Mouse (Mus musculus): ENCODE results near the gene Zc3h8. TPM values are rescaled to one million over a fixed set of nuclear protein-coding genes. Genes with fewer than 3 reads are reported as not detected.
A peak's percentile ranks its signal among the peaks of the same experiment; 100 is the strongest.

The Zc3h8 gene
- total and polyA plus RNA-seq, 3 experiments: 5.8 to 6.5 TPM; not detected in 1

GRCm38 (mm10) chr2:128966641-128967580 lies 23.0 kb upstream of the Zc3h8 start, which contains the start of gene Zc3h6:
Gene Zc3h6, plus strand, starts transcription at chr2:128967402.
- peaks cover 9% of the 10 kb centered on the region in 2 experiments for H3K4me1 ChIP-seq (ENCODE audit: control insufficient read depth in 1 of 2, insufficient read depth in 2 of 2, low read length in 2 of 2)
- DNase-seq (ENCODE audit: low read depth, low spot score): peak; percentile 98
- peaks cover 10% of the 10 kb centered on the region for H3K79me2 ChIP-seq (ENCODE audit: control insufficient read depth, insufficient read depth, low read length, poor library complexity)
- peak within 1 kb of the TSS; percentile 99 for H3K9ac ChIP-seq (ENCODE audit: control insufficient read depth, low read depth, low read length, poor library complexity, severe bottlenecking)
- H3K9me3 ChIP-seq (replicated peaks; ENCODE audit: insufficient read depth, low read length): no peaks in the 10 kb centered on the region
- peak within 1 kb of the TSS; percentile 95 for H3K27ac ChIP-seq (ENCODE audit: control insufficient read depth, low read depth, low read length)
- H3K36me3 ChIP-seq (ENCODE audit: control insufficient read depth in 1 of 2, insufficient read depth in 2 of 2, low read length in 2 of 2): peaks cover 0 to 27% of the 10 kb centered on the region in 2 experiments; a peak in 2 of 4 replicates
- no peaks in the 10 kb centered on the region for H3K27me3 ChIP-seq (ENCODE audit: control insufficient read depth in 1 of 2, insufficient read depth in 2 of 2, low read length in 2 of 2)
- peak within 1 kb of the TSS; percentile 76 to 91 for H3K4me3 ChIP-seq (ENCODE audit: control insufficient read depth in 1 of 2, insufficient read depth in 1 of 2, low read depth in 2 of 2, low read length in 2 of 2)
- TF ChIP-seq MYB (IDR thresholded peaks at IDR 0.05; ENCODE audit: low read depth, low read length) (no peak), NELFE (IDR thresholded peaks at IDR 0.05; ENCODE audit: low read depth, low read length) (peak; percentile 63), GABPA (IDR thresholded peaks at IDR 0.05; ENCODE audit: low read depth, low read length) (no peak), MEF2A (IDR thresholded peaks at IDR 0.05; ENCODE audit: extremely low read depth, insufficient replicate concordance, low read depth, low read length, poor library complexity, severe bottlenecking) (no peak), RAD21 (IDR thresholded peaks at IDR 0.05; ENCODE audit: low read depth, low read length) (no peak), MAZ (IDR thresholded peaks at IDR 0.05; ENCODE audit: low read depth, low read length) (peak; percentile 22; the same call in 1 of the 2 replicates), E2F4 (IDR thresholded peaks at IDR 0.05; ENCODE audit: borderline replicate concordance, low read depth, low read length) (peak; percentile 11; the same call in 1 of the 2 replicates), MXI1 (IDR thresholded peaks at IDR 0.05; ENCODE audit: low read depth, low read length) (peak; percentile 55; the same call in 1 of the 2 replicates), POLR2AphosphoS2 (IDR thresholded peaks at IDR 0.05; ENCODE audit: low read length) (peak; percentile 69; the same call in 1 of the 2 replicates), CHD1 (IDR thresholded peaks at IDR 0.05; ENCODE audit: low read depth, low read length) (peak; percentile 3; the same call in 1 of the 2 replicates), RCOR1 (IDR thresholded peaks at IDR 0.05; ENCODE audit: low read depth, low read length) (no peak; the same call in 1 of the 2 replicates), MAFK (IDR thresholded peaks at IDR 0.05; ENCODE audit: borderline replicate concordance, low read depth, low read length) (no peak), ZKSCAN1 (IDR thresholded peaks at IDR 0.05; ENCODE audit: low read depth, low read length) (no peak), CTCF (IDR thresholded peaks at IDR 0.05 in 2 of 3, conservative IDR thresholded peaks at IDR 0.05 in 1 of 3; ENCODE audit: control insufficient read depth in 1 of 3, insufficient read depth in 1 of 3, low read depth in 2 of 3, low read length in 3 of 3, poor library complexity in 1 of 3, severe bottlenecking in 1 of 3) (no peak), ZC3H11A (IDR thresholded peaks at IDR 0.05; ENCODE audit: low read depth, low read length) (peak; percentile 48; the same call in 1 of the 2 replicates), USF2 (IDR thresholded peaks at IDR 0.05; ENCODE audit: borderline replicate concordance in 1 of 2, insufficient read depth in 1 of 2, low read depth in 1 of 2, low read length in 2 of 2) (no peak), MAX (IDR thresholded peaks at IDR 0.05; ENCODE audit: low read length) (peak; percentile 42; the same call in 1 of the 2 replicates), NRF1 (IDR thresholded peaks at IDR 0.05; ENCODE audit: insufficient read depth, low read depth, low read length, poor library complexity, severe bottlenecking) (0 out of 2 replicates have a peak, but pooled peaks have one; percentile 20), ZNF384 (IDR thresholded peaks at IDR 0.05; ENCODE audit: low read depth, low read length) (no peak), ZMIZ1 (IDR thresholded peaks at IDR 0.05; ENCODE audit: low read depth, low read length) (no peak), EP300 (IDR thresholded peaks at IDR 0.05; ENCODE audit: low read depth in 1 of 2, low read length in 2 of 2) (no peak; a peak in 1 of 4 replicates), POLR2A (IDR thresholded peaks at IDR 0.05; ENCODE audit: control insufficient read depth in 1 of 2, insufficient read depth in 1 of 2, low read depth in 1 of 2, low read length in 2 of 2, poor library complexity in 1 of 2) (peak in 1 of 2 experiments; percentile 88), TCF12 (IDR thresholded peaks at IDR 0.05; ENCODE audit: low read depth, low read length) (peak; percentile 74), USF1 (IDR thresholded peaks at IDR 0.05; ENCODE audit: low read depth, low read length) (no peak), HCFC1 (IDR thresholded peaks at IDR 0.05; ENCODE audit: low read depth, low read length) (peak; percentile 78), ETS1 (IDR thresholded peaks at IDR 0.05; ENCODE audit: low read depth, low read length) (peak; percentile 6), ELF1 (IDR thresholded peaks at IDR 0.05; ENCODE audit: low read depth, low read length) (no peak), GATA1 (IDR thresholded peaks at IDR 0.05; ENCODE audit: low read depth, low read length) (peak; percentile 73), BHLHE40 (IDR thresholded peaks at IDR 0.05; ENCODE audit: borderline replicate concordance, low read depth, low read length) (no peak), TBP (IDR thresholded peaks at IDR 0.05; ENCODE audit: low read depth, low read length) (peak; percentile 95), CHD2 (IDR thresholded peaks at IDR 0.05; ENCODE audit: low read length) (0 out of 2 replicates have a peak, but pooled peaks have one; percentile 2), JUND (IDR thresholded peaks at IDR 0.05; ENCODE audit: low read depth, low read length) (no peak), SMC3 (IDR thresholded peaks at IDR 0.05; ENCODE audit: low read depth, low read length) (no peak), POLR2AphosphoS5 (IDR thresholded peaks at IDR 0.05; ENCODE audit: borderline replicate concordance, low read depth, low read length) (no peak; the same call in 1 of the 2 replicates)
